Mouse (Mus musculus): ENCODE results near the gene Cnot11. TPM values are rescaled to one million over a fixed set of nuclear protein-coding genes. Genes with fewer than 3 reads are reported as not detected.
A peak's percentile ranks its signal among the peaks of the same experiment; 100 is the strongest.

Gene Cnot11
- polyA plus RNA-seq, 1 experiment: 18.8 TPM

- TF ChIP-seq CTCF (IDR thresholded peaks at IDR 0.05; ENCODE audit: extremely low read depth, insufficient read length, insufficient replicate concordance, low read depth, low read length) (no peak), POLR2A (IDR thresholded peaks at IDR 0.05; ENCODE audit: low read depth, low read length) (no peak)
- Histone ChIP-seq H3K27ac (ENCODE audit: insufficient read depth, low read depth, low read length) (no peak overlapping the region), H3K36me3 (ENCODE audit: control insufficient read depth, insufficient read depth, low read length) (peaks cover 7% of the 10 kb centered on the region), H3K4me3 (ENCODE audit: low read depth, low read length) (no peak overlapping the region), H3K27me3 (ENCODE audit: control insufficient read depth, insufficient read depth, low read length) (no peaks in the 10 kb centered on the region), H3K4me1 (ENCODE audit: control insufficient read depth, insufficient read depth, insufficient read length, low read length) (peaks cover 3% of the 10 kb centered on the region; the same call in 1 of the 2 replicates)
- WGBS: 59% methylated on average over 3 of the region's 3 CpGs
These were observed 875 bp upstream of the Cnot11 start for GRCm38 (mm10) chr1:39533917-39534316.

GRCm38 (mm10) chr1:39535515-39536311 is 921 bp downstream of the Cnot11 start:
- TF ChIP-seq POLR2A (IDR thresholded peaks at IDR 0.05; ENCODE audit: low read depth, low read length) (no peak; the same call in 1 of the 2 replicates), CTCF (IDR thresholded peaks at IDR 0.05; ENCODE audit: extremely low read depth, insufficient read length, insufficient replicate concordance, low read depth, low read length) (no peak)
- H3K27me3 ChIP-seq (ENCODE audit: control insufficient read depth, insufficient read depth, low read length): no peaks in the 10 kb centered on the region
- H3K27ac ChIP-seq (ENCODE audit: insufficient read depth, low read depth, low read length): peak overlapping the region; percentile 67
- H3K36me3 ChIP-seq (ENCODE audit: control insufficient read depth, insufficient read depth, low read length): peaks cover 21% of the 10 kb centered on the region
- peaks cover 3% of the 10 kb centered on the region; the same call in 1 of the 2 replicates for H3K4me1 ChIP-seq (ENCODE audit: control insufficient read depth, insufficient read depth, insufficient read length, low read length)
- WGBS: 1% methylated on average over 98 of the region's 100 CpGs
- peak overlapping the region; percentile 97 for H3K4me3 ChIP-seq (ENCODE audit: low read depth, low read length)

- Histone ChIP-seq H3K27me3 (ENCODE audit: control insufficient read depth, insufficient read depth, low read length) (no peaks in the 10 kb centered on the region), H3K4me1 (ENCODE audit: control insufficient read depth, insufficient read depth, insufficient read length, low read length) (peaks cover 3% of the 10 kb centered on the region; the same call in 1 of the 2 replicates), H3K36me3 (ENCODE audit: control insufficient read depth, insufficient read depth, low read length) (peaks cover 23% of the 10 kb centered on the region), H3K4me3 (ENCODE audit: low read depth, low read length) (no peak overlapping the region), H3K27ac (ENCODE audit: insufficient read depth, low read depth, low read length) (no peak overlapping the region)
- WGBS: 15% methylated on average over 7 of the region's 7 CpGs
- TF ChIP-seq POLR2A (IDR thresholded peaks at IDR 0.05; ENCODE audit: low read depth, low read length) (no peak), CTCF (IDR thresholded peaks at IDR 0.05; ENCODE audit: extremely low read depth, insufficient read length, insufficient replicate concordance, low read depth, low read length) (no peak)
These were observed 1.9 kb downstream of the Cnot11 start for GRCm38 (mm10) chr1:39536701-39537100.

GRCm38 (mm10) chr1:39537631-39538380 is 3.0 kb downstream of the Cnot11 start:
- Histone ChIP-seq H3K27ac (ENCODE audit: insufficient read depth, low read depth, low read length) (no peak overlapping the region), H3K27me3 (ENCODE audit: control insufficient read depth, insufficient read depth, low read length) (no peaks in the 10 kb centered on the region), H3K4me3 (ENCODE audit: low read depth, low read length) (no peak overlapping the region), H3K36me3 (ENCODE audit: control insufficient read depth, insufficient read depth, low read length) (peaks cover 28% of the 10 kb centered on the region), H3K4me1 (ENCODE audit: control insufficient read depth, insufficient read depth, insufficient read length, low read length) (peaks cover 3% of the 10 kb centered on the region; the same call in 1 of the 2 replicates)
- 83% methylated on average over 10 of the region's 10 CpGs for WGBS
- TF ChIP-seq CTCF (IDR thresholded peaks at IDR 0.05; ENCODE audit: extremely low read depth, insufficient read length, insufficient replicate concordance, low read depth, low read length) (no peak), POLR2A (IDR thresholded peaks at IDR 0.05; ENCODE audit: low read depth, low read length) (no peak)

GRCm38 (mm10) chr1:39540592-39540991 is 5.8 kb downstream of the Cnot11 start:
- Histone ChIP-seq H3K4me3 (ENCODE audit: low read depth, low read length) (no peak overlapping the region), H3K27me3 (ENCODE audit: control insufficient read depth, insufficient read depth, low read length) (no peaks in the 10 kb centered on the region), H3K27ac (ENCODE audit: insufficient read depth, low read depth, low read length) (no peak overlapping the region), H3K4me1 (ENCODE audit: control insufficient read depth, insufficient read depth, insufficient read length, low read length) (peaks cover 3% of the 10 kb centered on the region; the same call in 1 of the 2 replicates), H3K36me3 (ENCODE audit: control insufficient read depth, insufficient read depth, low read length) (peaks cover 48% of the 10 kb centered on the region)
- TF ChIP-seq POLR2A (IDR thresholded peaks at IDR 0.05; ENCODE audit: low read depth, low read length) (no peak), CTCF (IDR thresholded peaks at IDR 0.05; ENCODE audit: extremely low read depth, insufficient read length, insufficient replicate concordance, low read depth, low read length) (no peak)

- H3K36me3 ChIP-seq (ENCODE audit: control insufficient read depth, insufficient read depth, low read length): peaks cover 49% of the 10 kb centered on the region
- WGBS: 54% methylated on average over 7 of the region's 7 CpGs
- no peak overlapping the region for H3K27ac ChIP-seq (ENCODE audit: insufficient read depth, low read depth, low read length)
- no peaks in the 10 kb centered on the region for H3K4me1 ChIP-seq (ENCODE audit: control insufficient read depth, insufficient read depth, insufficient read length, low read length)
- H3K27me3 ChIP-seq (ENCODE audit: control insufficient read depth, insufficient read depth, low read length): no peaks in the 10 kb centered on the region
- no peak overlapping the region for H3K4me3 ChIP-seq (ENCODE audit: low read depth, low read length)
- no peak for TF ChIP-seq CTCF (IDR thresholded peaks at IDR 0.05; ENCODE audit: extremely low read depth, insufficient read length, insufficient replicate concordance, low read depth, low read length)
- no peak for TF ChIP-seq POLR2A (IDR thresholded peaks at IDR 0.05; ENCODE audit: low read depth, low read length)
These were observed 10.8 kb downstream of the Cnot11 start for GRCm38 (mm10) chr1:39545589-39545988.
